Mouse (Mus musculus) thymus, postnatal 4 days (tissue): ENCODE data around the gene Mtx1.
"Not testable (repeated sequence)": the region's sequence is repeated elsewhere in the genome, so short reads cannot be mapped to it uniquely, and the experiment has no call there.

Experiments
- DNase-seq: peaks from one replicate; pipeline ENCODE4 v3.0.0; 2021

The Mtx1 gene

GRCm38 (mm10) chr3:89181749-89182500 is 45.0 kb downstream of the Mtx1 start:
- peak; percentile 27 for DNase-seq

- peak; percentile 39 for DNase-seq
Observed at GRCm38 (mm10) chr3:89179056-89179455, 47.8 kb downstream of the Mtx1 start.

GRCm38 (mm10) chr3:89178107-89178385 is 48.8 kb downstream of the Mtx1 start:
- DNase-seq: no peak

GRCm38 (mm10) chr3:89177242-89178106 is 49.4 kb downstream of the Mtx1 start, which contains the start of gene Scamp3:
Gene Scamp3 (plus strand): TSS chr3:89177473.
- peak; percentile 81 for DNase-seq

- DNase-seq: no peak
Observed at GRCm38 (mm10) chr3:89176421-89176820, 50.5 kb downstream of the Mtx1 start.

- DNase-seq: no peak
Observed at GRCm38 (mm10) chr3:89175544-89175943, 51.3 kb downstream of the Mtx1 start.

- no peak for DNase-seq
Observed at GRCm38 (mm10) chr3:89174844-89175243, 52.0 kb downstream of the Mtx1 start.

- DNase-seq: no peak
Observed at GRCm38 (mm10) chr3:89166945-89167344, 59.9 kb downstream of the Mtx1 start.

- DNase-seq: no peak
Observed at GRCm38 (mm10) chr3:89165268-89165870, 61.5 kb downstream of the Mtx1 start.

GRCm38 (mm10) chr3:89164506-89165267 is 62.2 kb downstream of the Mtx1 start, which contains the start of gene Clk2:
Gene Clk2 (plus strand): TSS chr3:89164795.
- peak; percentile 96 for DNase-seq

GRCm38 (mm10) chr3:89163643-89164245 is 63.1 kb downstream of the Mtx1 start:
- peak; percentile 36 for DNase-seq

GRCm38 (mm10) chr3:89163123-89163522 is 63.8 kb downstream of the Mtx1 start:
- no peak for DNase-seq

GRCm38 (mm10) chr3:89161786-89162185 is 65.1 kb downstream of the Mtx1 start:
- peak; percentile 7 for DNase-seq

- DNase-seq: not testable (repeated sequence)
Observed at GRCm38 (mm10) chr3:89161207-89161606, 65.7 kb downstream of the Mtx1 start.

- DNase-seq: peak; percentile 95
Observed at GRCm38 (mm10) chr3:89159616-89160344, 67.1 kb downstream of the Mtx1 start, which contains the start of gene Hcn3. Gene Hcn3 (minus strand): TSS chr3:89160196.

- peak; percentile 68 for DNase-seq
Observed at GRCm38 (mm10) chr3:89159211-89159610, 67.7 kb downstream of the Mtx1 start.
